Mouse (Mus musculus): ENCODE measurements at regions not wholly inside any gene's neighbourhood (a gene's known extent, or its start where the extent isn't known, plus 50 kb on each side); places are given as distances from the start of the nearest gene placed in this dataset.

GRCm38 (mm10) chr14:120211741-120212140 is 63.7 kb upstream of the Mbnl2 start:
- TF ChIP-seq EP300 (IDR thresholded peaks at IDR 0.05; ENCODE audit: low read depth) (no peak), CTCF (IDR thresholded peaks at IDR 0.05; ENCODE audit: low read depth) (no peak)
- DNase-seq (ENCODE audit: low spot score), result no peak
- Histone ChIP-seq H3K36me3 (replicated peaks; ENCODE audit: control insufficient read depth, insufficient read depth, low read length) (no peaks in the 10 kb centered on the region), H3K9me3 (replicated peaks; ENCODE audit: control insufficient read depth, low read length) (no peaks in the 10 kb centered on the region), H3K27ac (ENCODE audit: low read depth) (no peak overlapping the region), H3K4me2 (ENCODE audit: low read depth, low read length) (no peak overlapping the region), H3K9ac (replicated peaks; ENCODE audit: low read depth, low read length) (no peak overlapping the region), H3K4me3 (ENCODE audit: low read depth, low read length) (no peak overlapping the region), H3K27me3 (ENCODE audit: control insufficient read depth, insufficient read depth, low read length) (no peaks in the 10 kb centered on the region), H3K4me1 (ENCODE audit: control insufficient read depth, insufficient read depth) (no peaks in the 10 kb centered on the region)
- 81% methylated on average over 3 of the region's 3 CpGs for WGBS
- ATAC-seq (ENCODE audit: insufficient read depth, low read depth), result no peak

GRCm38 (mm10) chr14:120212626-120213025 is 62.8 kb upstream of the Mbnl2 start:
- H3K4me1 ChIP-seq (ENCODE audit: control insufficient read depth, insufficient read depth), result no peaks in the 10 kb centered on the region
- ATAC-seq (ENCODE audit: insufficient read depth, low read depth) (no peak), DNase-seq (ENCODE audit: low spot score) (no peak)
- no peak overlapping the region for H3K27ac ChIP-seq (ENCODE audit: low read depth)
- no peaks in the 10 kb centered on the region for H3K27me3 ChIP-seq (ENCODE audit: control insufficient read depth, insufficient read depth, low read length)
- no peaks in the 10 kb centered on the region for H3K36me3 ChIP-seq (replicated peaks; ENCODE audit: control insufficient read depth, insufficient read depth, low read length)
- no peaks in the 10 kb centered on the region for H3K9me3 ChIP-seq (replicated peaks; ENCODE audit: control insufficient read depth, low read length)
- whole genome bisulfite sequencing, result 82% methylated on average over 5 of the region's 5 CpGs
- no peak overlapping the region for H3K4me2 ChIP-seq (ENCODE audit: low read depth, low read length)
- H3K4me3 ChIP-seq (ENCODE audit: low read depth, low read length), result no peak overlapping the region
- TF ChIP-seq CTCF (IDR thresholded peaks at IDR 0.05; ENCODE audit: low read depth) (no peak), EP300 (IDR thresholded peaks at IDR 0.05; ENCODE audit: low read depth) (no peak)
- H3K9ac ChIP-seq (replicated peaks; ENCODE audit: low read depth, low read length), result no peak overlapping the region

- no peak for TF ChIP-seq CTCF (IDR thresholded peaks at IDR 0.05; ENCODE audit: low read depth)
- no peak for TF ChIP-seq EP300 (IDR thresholded peaks at IDR 0.05; ENCODE audit: low read depth)
- no peak for DNase-seq (ENCODE audit: low spot score)
- Histone ChIP-seq H3K4me1 (ENCODE audit: control insufficient read depth, insufficient read depth) (no peaks in the 10 kb centered on the region), H3K9me3 (replicated peaks; ENCODE audit: control insufficient read depth, low read length) (no peaks in the 10 kb centered on the region), H3K27me3 (ENCODE audit: control insufficient read depth, insufficient read depth, low read length) (no peaks in the 10 kb centered on the region), H3K36me3 (replicated peaks; ENCODE audit: control insufficient read depth, insufficient read depth, low read length) (no peaks in the 10 kb centered on the region), H3K27ac (ENCODE audit: low read depth) (no peak overlapping the region), H3K9ac (replicated peaks; ENCODE audit: low read depth, low read length) (no peak overlapping the region), H3K4me2 (ENCODE audit: low read depth, low read length) (no peak overlapping the region), H3K4me3 (ENCODE audit: low read depth, low read length) (no peak overlapping the region)
- no peak for ATAC-seq (ENCODE audit: insufficient read depth, low read depth)
- 91% methylated on average over 4 of the region's 4 CpGs for whole genome bisulfite sequencing
Measured at GRCm38 (mm10) chr14:120219224-120219623, 56.2 kb upstream of the Mbnl2 start.

GRCm38 (mm10) chr14:120223528-120224201 is 51.8 kb upstream of the Mbnl2 start:
- Histone ChIP-seq H3K27me3 (ENCODE audit: control insufficient read depth, insufficient read depth, low read length) (no peaks in the 10 kb centered on the region), H3K9me3 (replicated peaks; ENCODE audit: control insufficient read depth, low read length) (no peaks in the 10 kb centered on the region; the same call in 1 of the 2 replicates), H3K9ac (replicated peaks; ENCODE audit: low read depth, low read length) (no peak overlapping the region), H3K36me3 (replicated peaks; ENCODE audit: control insufficient read depth, insufficient read depth, low read length) (no peaks in the 10 kb centered on the region), H3K4me2 (ENCODE audit: low read depth, low read length) (no peak overlapping the region), H3K4me3 (ENCODE audit: low read depth, low read length) (no peak overlapping the region), H3K4me1 (ENCODE audit: control insufficient read depth, insufficient read depth) (no peaks in the 10 kb centered on the region), H3K27ac (ENCODE audit: low read depth) (no peak overlapping the region)
- no peak for TF ChIP-seq CTCF (IDR thresholded peaks at IDR 0.05; ENCODE audit: low read depth)
- no peak for DNase-seq (ENCODE audit: low spot score)
- 83% methylated on average over 14 of the region's 14 CpGs for WGBS
- no peak for ATAC-seq (ENCODE audit: insufficient read depth, low read depth)

GRCm38 (mm10) chr14:120224202-120224846 is 51.1 kb upstream of the Mbnl2 start:
- Histone ChIP-seq H3K9me3 (replicated peaks; ENCODE audit: control insufficient read depth, low read length) (no peaks in the 10 kb centered on the region; the same call in 1 of the 2 replicates), H3K36me3 (replicated peaks; ENCODE audit: control insufficient read depth, insufficient read depth, low read length) (no peaks in the 10 kb centered on the region), H3K27me3 (ENCODE audit: control insufficient read depth, insufficient read depth, low read length) (no peaks in the 10 kb centered on the region), H3K27ac (ENCODE audit: low read depth) (no peak overlapping the region), H3K4me1 (ENCODE audit: control insufficient read depth, insufficient read depth) (no peaks in the 10 kb centered on the region), H3K4me2 (ENCODE audit: low read depth, low read length) (no peak overlapping the region), H3K9ac (replicated peaks; ENCODE audit: low read depth, low read length) (no peak overlapping the region), H3K4me3 (ENCODE audit: low read depth, low read length) (no peak overlapping the region)
- 58% methylated on average over 6 of the region's 6 CpGs for WGBS
- DNase-seq (ENCODE audit: low spot score) (no peak), ATAC-seq (ENCODE audit: insufficient read depth, low read depth) (no peak)
- no peak for TF ChIP-seq EP300 (IDR thresholded peaks at IDR 0.05; ENCODE audit: low read depth)
- TF ChIP-seq CTCF (IDR thresholded peaks at IDR 0.05; ENCODE audit: low read depth), result no peak

Measured in heart, postnatal 0 days (tissue).